Mouse (Mus musculus): ENCODE measurements at regions not wholly inside any gene's neighbourhood (a gene's known extent, or its start where the extent isn't known, plus 50 kb on each side); places are given as distances from the start of the nearest gene placed in this dataset.

DNA sequence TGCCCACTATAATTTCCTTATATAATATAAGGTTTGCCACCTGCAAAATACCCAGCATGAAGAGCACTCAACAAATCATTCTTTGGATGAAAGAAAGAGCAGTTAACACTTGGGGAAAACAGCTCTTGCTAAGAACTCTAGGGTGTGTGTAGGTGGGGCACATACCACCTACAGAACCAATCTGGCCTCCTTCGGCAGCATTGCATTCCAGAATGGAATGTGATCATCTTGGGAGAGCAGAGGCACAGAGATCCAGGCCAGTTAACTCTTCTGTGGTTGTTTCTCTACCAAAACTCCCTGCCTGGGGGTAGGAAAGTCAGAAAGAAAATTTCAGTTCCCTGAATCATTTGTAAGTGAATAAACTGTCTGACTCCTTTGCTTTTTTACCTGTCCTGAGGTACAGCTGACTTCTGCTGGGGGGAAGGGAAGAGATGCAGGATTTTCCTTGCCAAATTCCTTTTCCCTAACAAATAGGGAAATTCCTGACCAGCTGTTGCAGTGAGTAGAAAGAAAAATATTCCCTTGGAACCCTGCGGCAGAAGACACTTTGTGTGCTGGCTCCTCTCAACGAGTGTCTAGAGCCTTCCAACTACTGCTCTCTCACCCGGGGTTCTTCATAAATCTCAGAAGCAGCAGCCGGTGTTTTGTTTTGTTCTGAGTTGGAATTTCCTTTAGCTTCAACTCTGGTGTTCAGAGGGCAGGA lies 112.8 kb upstream of the Frmd6 start:
- DNase-seq (ENCODE audit: low read depth, low spot score), result peak; percentile 87

DNA sequence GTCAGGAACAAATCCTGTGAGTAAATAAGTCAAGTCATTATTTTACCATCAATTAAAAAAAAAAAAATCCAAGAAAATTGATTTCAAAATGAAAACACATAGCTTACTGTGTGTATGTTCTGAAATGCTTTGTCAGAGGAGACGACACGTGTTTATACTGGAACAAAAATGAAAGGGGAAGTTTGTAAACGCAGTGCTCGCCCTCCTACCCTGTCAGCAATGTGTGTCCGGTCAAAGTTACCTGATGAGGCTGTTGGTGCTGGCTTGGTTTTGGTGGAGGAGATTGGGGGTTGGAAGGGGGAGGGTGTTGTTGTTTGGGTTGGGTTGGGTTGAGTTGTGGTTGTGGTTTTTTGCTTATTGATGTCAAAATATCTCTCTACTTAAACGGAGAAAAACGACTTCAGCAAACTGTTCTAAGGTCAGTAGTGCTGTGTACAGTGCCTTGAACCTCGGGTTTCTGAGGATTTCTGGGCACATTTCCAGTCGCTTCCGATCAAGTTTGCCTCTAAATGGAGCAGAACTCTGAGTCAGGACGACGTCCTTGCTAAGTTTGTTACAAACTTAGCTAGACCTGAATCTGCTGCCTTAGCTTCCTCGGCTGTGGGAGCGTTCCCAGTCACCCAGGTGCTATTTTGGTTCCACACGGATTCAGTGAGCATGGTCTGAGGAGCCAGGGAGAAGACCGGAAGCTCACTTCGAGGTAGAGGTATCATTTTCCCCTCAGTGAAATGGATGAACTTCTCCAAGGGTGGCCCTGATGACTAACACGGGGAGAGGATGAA lies 111.6 kb upstream of the Frmd6 start:
- no peak for DNase-seq (ENCODE audit: low read depth, low spot score)

DNA sequence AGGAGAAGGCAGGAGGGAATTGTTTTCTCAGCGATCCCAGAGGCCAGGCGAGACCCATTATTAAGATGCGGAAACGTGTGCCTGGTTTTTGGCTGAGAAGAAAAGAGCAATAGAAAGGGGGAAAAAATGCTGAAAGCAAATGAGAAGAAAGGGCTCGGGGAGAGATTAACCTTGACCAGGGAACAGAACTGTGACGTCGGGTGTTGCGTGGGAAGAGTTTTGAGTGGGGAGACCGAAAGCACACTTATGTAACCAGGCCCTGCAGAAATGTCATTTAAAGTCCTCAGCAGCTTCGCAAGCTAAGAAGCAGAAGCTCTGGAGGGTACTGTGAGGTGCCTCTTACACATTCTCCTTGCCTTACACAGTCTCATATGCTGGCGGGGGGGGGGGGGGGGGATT lies 111.0 kb upstream of the Frmd6 start:
- no peak for DNase-seq (ENCODE audit: low read depth, low spot score)

DNA sequence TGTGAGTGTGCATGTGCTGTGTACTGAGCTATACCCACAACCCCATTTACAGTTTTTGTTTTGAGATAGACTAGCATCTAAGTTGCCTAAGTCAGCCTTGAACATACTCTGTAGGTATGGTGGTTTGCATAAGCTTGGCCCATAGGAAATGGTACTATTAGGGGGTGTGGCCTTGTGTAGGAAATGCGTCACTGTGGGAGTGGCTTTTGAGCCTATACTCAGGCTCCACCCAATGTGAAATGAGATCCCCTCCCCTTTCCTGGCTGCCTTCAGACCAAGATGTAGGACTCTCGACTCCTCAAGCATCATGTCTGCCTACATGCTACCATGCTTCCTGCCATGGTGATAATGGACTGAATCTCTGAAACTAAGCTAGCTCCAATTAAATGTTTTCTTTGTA lies 109.5 kb upstream of the Frmd6 start:
- DNase-seq (ENCODE audit: low read depth, low spot score), result no peak

DNA sequence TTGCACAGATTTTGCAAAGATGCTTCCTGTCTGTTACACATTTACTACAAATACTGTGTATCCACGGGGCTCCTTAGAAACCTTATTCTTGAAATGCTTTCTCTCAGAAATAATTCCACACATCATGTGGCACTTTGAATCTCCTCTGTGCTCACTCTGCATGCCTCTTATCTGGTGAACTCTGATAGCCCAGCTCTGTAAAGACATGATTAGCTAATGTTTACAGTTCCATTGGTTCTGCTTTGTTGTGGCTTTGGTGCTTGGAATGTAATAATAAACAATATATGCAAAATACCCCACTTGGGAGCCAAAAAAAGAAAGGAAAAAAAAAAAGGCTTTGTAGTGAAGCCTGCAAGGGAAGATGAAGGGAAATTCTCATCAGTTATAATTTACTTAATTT lies 106.7 kb upstream of the Frmd6 start:
- no peak for DNase-seq (ENCODE audit: low read depth, low spot score)

DNA sequence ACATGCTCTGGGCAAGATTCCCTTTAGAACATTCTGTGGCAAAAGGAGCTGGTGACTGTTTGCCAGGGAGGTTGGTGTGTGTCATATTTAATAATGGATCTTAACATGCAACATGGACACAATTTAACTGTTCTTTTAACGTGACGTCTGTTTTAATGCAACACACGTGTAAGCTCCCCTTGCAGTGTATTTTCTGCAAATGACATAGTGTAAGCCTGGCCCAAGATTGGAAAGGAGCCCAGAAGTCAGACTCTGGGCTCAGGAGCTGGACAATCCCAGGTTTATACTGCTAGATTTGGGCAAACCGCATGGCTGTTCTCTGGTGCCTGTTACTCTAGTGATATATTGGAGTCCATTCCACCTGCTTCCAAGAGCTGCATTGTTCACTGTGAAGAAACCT lies 106.1 kb upstream of the Frmd6 start:
- DNase-seq (ENCODE audit: low read depth, low spot score), result peak; percentile 51

DNA sequence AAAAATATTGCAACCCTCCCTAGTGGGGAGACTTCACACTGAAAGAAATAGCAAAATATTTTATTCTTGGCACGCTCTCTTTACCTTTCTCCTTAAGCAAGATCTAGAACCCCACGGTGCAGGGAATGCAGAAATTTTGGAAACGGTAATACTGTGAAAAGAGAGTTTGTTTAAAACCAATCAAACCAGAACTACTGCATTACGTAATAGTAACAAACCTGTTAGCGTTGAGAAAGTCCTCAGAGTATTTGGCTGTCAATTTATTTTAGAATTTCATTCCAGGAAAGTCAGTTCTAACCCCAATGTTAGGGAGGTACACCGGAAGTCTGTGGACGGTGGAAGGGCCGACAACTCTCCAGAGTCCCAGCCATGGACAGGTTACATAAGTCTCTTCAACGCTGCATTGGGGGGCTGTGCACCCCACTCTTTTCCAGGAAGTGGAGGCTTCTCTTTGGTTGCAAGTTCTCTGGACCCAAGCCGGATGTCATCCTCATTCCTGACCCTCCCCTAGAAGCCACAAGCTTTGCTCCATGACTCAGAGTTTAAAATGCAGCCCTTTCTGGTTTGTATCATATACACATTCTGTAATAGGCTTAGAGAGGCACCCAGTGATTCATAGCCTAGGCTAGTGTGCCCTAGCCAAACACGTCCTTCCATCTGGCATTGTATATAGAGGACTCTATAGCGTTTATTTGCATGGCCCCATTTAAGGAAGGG lies 105.0 kb upstream of the Frmd6 start:
- DNase-seq (ENCODE audit: low read depth, low spot score), result peak; percentile 89

DNA sequence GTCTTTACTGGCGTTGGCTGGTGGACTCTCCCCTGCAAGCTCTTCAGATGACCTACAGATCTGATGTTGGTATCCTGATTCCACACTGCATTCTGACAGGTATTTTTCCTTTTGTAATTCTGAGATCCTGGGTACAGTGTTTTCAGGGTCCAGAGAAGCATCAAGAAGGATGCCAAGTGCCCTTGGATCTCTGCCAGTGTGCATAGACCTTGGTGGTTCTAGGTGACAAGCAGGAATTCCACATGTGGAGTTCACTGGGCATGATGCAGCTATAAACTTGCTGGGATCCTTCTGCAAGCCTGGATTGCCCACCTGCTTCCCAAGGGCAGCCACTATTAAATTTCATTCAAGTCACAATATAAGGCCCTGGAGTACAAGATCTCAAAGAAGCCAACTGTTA lies 100.0 kb upstream of the Frmd6 start:
- DNase-seq (ENCODE audit: low read depth, low spot score), result no peak

DNA sequence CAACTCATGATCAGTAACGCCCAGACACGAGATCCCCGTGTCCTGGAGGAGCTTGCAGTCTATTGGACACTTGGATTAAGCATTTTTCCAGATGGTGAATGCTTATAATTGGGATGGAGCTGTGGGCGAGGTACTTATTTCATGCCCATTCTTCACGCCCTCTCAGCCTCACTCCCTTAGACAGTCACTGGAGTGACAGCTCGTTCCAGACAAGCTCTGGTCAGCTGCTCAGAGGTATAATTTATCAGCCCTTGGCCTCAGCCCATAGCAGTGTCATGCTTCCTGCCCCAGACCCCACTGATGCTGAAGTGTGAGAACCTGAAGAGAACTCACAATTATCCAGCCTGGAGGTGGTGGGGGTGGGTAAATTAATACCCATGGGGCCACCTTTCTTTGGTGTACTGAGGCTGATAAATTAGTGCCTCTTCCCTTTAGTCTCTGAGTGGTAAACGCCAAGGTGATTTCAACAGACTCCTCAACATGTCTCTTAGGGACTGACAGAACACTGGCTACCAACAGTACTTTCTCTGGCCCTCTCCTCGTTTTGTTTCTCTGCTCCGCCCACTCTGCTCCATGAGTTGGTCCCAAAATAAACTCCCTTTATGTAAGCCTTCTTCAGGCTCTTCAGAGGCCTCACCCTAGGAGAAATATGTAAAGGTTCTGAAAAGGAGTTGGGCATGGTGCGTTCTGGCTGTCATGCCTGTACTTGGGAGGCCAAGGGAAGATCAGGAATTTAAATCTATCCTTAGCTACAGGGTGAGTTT lies 97.6 kb upstream of the Frmd6 start:
- no peak for DNase-seq (ENCODE audit: low read depth, low spot score)

DNA sequence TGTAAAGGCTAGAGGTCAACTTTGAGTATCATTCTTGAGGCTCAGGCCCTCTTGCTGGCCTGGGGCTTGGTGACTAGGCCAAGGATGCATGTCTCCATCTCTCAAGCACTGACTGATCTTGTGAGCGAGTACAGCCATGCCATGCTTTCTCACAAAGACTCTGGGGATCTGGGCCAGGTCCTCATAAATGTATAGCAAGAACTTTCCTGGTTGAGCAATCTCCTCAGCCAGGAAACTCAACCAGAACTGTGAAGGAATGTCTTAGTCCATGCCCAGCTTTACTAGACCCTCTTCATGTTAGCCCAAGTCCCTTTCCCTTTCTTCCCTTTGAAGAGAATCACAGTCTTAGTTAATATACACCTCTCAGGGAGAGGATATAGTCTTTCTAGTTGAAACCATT lies 96.9 kb upstream of the Frmd6 start:
- DNase-seq (ENCODE audit: low read depth, low spot score), result no peak

DNA sequence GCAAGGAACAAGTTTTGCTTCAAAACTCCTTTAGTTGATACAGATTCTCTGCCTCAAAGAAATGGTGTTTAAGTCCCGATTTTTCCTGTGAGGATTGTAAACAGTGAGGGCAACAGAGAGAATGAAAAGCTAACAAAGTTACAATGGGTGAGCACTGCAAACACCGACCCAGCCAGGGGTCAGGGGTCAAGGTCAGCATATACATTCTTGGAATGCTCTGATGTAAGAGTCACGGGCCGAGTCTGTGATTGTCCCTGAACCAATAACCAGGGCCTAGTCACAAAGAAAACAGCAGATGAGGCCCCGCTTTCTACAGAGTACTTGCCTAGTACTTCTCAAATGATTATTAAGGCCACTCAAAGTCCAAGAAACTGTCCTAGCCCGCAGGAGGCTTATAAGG lies 95.4 kb upstream of the Frmd6 start:
- DNase-seq (ENCODE audit: low read depth, low spot score), result no peak

DNA sequence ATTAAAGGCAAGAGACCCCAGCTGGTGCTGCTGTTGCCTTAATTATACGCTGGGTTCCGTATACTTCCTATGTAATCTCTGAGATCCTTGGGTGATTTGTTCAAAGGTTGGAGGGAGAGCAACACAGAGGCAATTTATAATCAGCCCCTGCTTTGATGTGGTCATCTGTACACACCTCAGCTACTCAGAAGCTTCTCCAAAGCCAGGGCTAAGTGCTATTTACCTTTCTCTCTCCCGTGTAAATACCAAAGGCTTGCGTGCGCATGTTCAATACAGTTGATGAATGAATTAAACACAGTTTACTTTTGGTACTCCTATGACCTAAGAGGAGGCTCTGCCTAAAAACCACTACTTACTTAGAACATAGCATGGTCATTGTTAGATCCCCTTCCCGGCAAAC lies 93.8 kb upstream of the Frmd6 start:
- no peak for DNase-seq (ENCODE audit: low read depth, low spot score)

DNA sequence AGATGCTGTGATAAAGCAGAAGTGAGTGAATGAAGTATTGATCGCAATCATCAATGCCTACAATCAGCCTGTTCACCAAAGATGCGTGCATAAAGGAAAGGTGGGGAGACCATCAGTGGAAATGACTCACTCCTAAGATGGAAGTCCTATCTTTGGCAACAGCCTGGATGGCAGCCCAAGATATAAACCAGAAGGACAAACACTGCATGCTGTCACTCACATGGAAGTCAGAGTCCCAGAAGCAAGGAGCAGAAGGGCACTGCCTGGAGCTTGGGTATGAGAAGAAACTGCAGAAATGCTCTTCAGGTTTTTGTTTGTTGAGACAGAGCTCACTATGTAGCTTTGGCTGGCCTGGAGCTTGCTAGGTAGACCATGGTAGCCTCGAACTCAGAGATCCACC lies 92.7 kb upstream of the Frmd6 start:
- no peak for DNase-seq (ENCODE audit: low read depth, low spot score)

DNA sequence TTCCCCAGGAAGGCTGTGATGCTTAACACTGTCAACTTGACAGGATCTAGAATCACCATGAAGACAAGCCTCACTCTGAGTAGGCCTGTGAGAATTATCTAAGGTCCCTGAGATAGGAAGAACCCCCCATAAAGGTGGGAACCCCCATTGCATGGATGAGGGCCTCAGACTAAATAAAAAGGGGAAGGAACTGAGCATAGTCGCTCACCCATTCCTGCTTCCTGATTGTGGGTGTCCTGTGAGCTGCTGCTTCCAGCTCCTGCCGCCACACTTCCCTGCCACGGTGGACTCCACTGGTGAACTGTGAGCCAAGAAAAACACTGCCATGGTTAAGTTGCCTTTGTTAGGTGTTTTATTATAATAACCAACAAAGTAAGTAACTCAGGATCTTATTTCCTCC lies 86.8 kb upstream of the Frmd6 start:
- DNase-seq (ENCODE audit: low read depth, low spot score), result no peak

DNA sequence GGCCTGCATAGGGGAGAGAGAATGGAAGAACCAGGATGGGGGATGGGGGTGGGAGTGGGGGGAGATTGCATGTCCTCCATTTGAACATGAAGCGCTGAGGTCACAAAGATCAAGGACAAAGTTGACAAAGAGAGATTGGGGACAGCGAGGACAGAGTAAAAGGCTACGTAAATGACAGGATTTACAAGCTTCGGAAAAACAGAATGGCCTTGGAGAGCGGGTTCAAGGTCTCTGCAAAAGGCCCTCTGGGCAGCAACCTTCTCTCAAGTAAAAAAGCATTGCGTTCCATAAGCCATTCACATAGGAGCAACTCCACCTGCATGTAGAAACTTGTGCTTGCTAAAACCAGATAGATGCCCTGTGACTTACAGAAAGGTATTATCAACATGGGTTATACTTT lies 86.0 kb upstream of the Frmd6 start:
- DNase-seq (ENCODE audit: low read depth, low spot score), result no peak

DNA sequence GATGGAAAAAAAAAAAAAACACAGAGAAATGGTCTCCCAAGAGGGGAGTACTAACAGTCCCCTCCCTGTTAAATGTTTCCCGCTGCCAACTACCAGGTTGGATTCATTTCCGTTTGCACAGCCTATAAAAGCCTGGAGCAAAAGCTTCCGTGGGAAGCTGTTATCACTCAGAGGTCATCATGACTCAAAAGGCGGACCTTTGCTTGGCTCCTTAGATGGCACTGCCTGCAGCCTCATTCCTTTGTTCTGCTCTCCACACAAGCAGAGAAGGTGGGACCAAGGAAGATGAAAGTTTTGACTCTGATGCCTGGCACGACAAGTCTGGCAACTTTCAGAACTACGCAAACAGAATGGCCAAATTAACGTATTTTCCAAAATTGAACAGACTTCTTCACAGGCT lies 85.5 kb upstream of the Frmd6 start:
- DNase-seq (ENCODE audit: low read depth, low spot score), result peak; percentile 49

DNA sequence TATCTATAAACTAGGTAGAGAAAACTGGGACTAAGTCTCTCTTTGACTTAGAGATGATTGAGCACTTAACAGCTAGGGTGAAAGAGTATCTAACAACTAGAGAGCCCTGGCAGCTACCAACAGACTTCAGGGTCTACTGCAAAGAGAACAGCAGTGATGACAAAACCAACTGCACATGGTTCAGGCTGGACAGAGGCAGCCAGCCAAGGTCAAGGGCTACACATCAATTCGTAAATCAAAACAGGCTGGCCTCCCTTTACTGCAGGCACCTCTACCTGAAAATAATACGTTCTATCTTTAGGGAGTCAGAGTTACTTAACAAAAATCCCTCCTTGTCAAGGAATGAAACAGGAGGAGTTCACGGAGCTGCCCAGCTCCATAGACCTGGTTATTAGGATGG lies 82.5 kb upstream of the Frmd6 start:
- DNase-seq (ENCODE audit: low read depth, low spot score), result peak; percentile 29

DNA sequence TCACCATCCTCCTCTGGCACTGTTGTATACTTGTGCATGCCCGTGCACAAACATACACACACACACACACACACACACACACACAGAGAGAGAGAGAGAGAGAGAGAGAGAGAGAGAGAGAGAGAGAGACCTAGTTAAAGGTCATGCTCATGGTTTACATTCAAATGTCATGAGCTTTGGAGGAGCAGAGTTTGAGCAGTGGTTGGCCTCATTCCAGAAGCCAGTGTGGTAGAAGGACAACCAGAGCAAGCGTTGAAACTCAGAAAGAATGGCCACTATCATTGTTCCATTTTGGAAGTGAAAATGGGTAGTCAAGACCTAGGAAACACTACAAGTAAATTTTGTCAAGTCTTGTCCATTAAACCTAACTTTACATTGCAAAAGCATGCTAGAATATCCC lies 79.6 kb upstream of the Frmd6 start:
- no peak for DNase-seq (ENCODE audit: low read depth, low spot score)

DNA sequence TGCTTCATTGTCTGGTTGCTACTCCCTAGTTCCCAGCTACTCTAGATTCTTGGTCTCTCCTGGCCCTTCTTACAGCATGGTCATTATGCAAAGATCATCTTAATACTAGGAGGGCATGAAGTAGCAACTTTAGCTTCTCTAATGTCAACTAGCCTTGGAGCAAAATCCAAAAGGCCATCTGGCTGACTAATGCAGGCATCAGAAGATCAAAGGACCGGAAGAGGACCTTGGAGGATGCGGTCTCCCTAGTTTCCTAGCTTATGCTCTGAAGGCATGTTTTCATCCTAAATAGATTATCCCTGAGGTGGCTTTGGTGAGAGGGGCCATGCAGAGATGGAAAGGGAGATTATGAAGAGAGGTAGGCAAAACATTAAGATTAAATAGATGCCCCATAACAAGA lies 75.7 kb upstream of the Frmd6 start:
- DNase-seq (ENCODE audit: low read depth, low spot score), result no peak

DNA sequence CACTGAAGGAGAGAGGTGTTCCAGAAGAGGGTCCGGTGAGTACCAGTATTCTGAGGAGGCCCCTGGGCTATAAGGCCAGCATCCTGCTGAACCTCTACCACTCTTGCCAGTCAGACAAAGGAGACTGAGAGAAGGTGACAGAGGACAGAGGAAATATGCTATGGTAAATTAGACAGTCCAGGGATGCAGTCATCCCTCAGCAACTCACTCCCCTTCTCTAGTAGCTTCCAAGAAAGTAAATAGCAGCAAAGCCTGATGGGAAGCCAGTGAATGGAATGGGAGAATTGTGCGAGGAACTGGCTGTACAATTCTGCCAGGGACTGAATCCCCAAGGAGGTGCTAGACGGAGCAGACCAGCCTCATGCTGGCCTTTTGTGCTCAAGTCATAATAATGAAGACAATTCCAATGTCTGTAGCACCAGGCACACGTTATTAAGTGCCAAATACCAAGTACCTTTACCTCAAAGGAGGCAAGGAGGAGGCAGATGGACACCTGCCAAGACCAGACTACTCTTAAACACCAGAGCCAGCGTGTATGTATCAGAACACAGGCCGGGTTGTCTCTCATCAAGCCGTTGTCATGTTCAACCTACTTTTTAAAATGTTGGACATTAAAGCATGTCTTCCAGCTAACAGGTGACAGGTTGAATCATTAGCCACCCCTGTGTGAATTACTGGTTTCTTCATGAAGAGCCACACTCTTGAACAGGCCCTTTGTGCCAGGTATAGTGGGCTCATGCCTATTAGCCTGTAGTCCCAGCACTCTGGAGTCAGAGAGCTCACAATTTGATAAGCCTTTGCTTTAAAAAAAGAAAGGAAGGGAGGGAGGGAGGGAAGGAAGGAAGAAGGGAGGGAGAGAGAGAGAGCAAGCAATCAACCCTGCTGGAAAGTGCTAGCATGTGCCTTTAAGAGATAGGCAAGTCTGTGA lies 74.4 kb upstream of the Frmd6 start:
- no peak for DNase-seq (ENCODE audit: low read depth, low spot score)

Measured in 3T3-L1 (cell line).